Mouse (Mus musculus) heart, adult 11 months (tissue): ENCODE measurements around the gene Ube2f.

Experiments
- DNase-seq: peaks from one replicate; pipeline ENCODE4 v3.0.0; 2022

The Ube2f gene

DNA sequence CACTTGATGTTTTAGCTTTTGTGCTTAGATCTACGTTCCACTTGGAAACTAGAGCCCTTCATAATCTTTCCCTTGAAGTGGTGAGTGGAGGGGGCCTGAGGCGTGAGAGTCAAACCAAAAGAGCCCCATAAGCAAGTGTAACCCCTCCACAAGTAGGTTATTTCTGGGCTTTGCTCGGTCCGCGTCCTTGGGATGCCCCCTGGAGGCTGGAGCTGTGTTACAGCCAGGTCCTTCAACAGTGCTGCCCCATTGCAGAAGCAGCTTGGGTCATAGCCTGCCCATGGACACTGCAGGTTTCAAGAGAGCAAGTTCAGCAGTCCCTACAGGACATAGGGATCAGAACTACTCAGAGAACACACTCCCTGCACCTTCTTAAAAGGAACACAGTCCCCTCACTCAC is 11.0 kb upstream of the Ube2f start:
- peak; percentile 93 for DNase-seq

DNA sequence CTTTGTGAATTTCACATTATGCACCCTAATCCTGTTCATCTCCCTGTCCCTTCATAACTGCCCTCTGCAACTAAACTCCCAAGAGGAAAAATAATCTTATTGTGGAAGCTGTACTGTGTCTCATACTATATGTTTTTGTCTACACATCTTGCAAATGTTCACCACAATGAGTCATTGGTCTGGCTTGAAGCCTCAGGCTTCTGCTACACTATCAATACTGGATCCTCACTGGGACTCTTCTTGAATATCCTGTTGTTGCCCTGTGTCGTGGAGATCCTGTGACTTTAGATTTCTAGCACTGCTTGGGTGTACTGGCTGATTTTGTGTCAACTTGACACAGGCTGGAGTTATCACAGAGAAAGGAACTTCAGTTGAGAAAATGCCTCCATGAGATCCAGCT is 10.3 kb upstream of the Ube2f start:
- no peak for DNase-seq

DNA sequence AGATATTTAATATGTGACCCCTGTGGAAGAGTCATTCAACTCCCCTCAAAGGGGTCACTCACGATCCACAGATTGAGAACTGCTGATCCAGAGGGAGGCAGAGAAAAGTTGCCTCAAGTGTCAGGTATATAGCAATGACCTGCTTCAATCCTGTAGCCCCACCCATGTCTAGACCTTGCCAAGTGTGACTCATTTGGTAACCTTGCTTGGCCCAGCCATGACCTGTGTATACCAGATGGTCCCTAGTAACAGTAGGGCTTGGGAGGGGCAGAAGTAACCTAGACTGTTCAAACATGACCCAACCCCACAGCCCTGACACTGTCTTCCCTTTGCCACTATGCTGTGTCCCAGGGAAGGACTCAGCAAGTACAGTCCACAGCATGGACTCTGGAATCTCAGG is 9.4 kb upstream of the Ube2f start:
- peak; percentile 90 for DNase-seq

DNA sequence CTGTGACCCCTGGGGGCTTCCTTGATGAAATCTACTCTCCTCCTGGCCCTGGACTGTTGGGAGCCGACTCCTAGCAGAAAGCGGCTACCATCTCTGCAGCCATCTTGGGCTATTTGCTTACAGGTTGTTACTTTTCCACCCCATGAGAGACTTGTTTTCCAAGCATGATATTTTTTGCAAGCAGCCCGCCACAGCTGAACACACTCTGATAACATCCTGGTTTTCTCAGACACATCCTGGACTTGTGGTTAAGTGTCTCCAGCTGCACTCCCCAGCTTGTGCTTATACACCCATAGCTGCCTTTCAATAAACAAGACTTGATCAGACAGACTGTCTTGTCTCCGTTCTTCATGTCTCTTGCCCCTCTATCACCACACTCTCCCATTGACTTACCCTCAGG is 8.9 kb upstream of the Ube2f start:
- peak; percentile 42 for DNase-seq

DNA sequence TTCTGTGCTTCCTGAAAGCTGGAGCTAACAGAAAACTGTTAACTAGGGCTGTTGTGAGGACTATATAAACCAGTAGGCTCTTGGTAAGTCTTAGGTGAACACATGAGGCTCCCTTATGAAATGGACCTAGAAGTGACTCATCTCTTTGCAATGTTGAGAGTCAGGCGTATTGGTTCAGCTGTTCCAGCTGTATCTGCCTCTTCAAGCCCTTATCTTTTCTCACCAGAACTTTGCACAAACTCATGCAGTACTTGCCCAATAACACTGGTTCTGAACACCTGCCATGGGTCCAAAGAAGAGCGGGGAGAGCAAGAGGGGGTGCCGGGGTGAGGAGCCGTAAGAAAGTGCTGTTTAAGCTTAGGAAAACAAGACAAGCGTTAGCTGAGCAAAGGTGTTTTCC is 1.9 kb upstream of the Ube2f start:
- peak; percentile 91 for DNase-seq

DNA sequence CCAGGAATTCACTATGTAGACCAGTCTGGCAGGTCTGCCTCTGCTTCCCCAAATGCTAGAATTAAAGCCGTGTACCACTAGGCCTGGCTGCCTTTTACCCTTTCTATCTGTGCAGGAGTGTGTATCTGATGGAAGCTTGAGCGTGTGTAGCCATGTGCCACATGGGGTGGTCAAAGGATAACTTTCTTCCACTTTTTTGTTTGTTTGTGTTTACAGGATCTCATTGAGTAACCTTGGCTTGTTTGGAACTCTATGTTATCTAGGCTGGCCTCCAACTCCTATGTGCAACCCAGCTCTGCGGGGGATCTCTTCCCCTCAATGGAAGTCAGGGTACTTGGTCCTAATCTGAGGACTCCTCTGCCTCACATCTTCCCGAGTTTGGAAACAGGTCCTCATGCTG is 1.1 kb upstream of the Ube2f start:
- DNase-seq: peak; percentile 60

DNA sequence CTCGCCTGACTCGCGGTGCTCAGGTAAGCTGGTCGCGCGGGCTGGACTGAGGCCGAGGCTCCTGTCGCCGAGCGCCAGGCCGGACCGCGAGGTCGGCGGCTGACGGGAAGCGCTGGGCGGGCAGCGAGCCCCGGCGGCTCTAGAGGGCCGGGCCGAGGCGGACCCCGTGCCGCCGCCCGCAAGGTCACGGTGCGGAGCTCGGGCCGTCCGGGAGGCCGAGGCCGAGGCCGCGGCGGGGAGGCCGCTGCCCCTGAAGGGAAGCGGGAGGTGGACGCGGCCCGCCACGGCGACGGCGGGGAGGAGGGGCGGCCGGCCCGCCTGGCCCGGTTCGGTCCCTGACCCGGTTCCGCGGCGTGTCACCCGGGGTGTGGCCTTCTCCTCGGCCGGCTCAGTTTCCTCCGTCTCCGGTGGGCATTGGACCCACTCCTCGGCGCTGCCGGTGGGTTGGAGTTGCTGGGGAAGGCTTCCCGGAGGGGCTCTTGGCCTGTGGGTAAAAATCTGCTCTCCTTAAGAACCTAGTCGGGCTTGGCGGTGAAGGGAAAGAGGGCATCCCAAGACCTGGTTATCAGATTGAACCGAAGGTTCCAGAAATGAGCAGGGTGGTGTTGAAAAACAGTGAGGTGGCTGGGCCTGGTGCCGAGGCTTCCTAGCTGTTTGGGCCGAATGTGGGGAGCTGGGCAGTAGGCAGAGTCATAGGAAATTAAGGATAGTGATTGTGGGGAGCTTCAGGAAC is 477 bp downstream of the Ube2f start:
- DNase-seq: peak; percentile 94

DNA sequence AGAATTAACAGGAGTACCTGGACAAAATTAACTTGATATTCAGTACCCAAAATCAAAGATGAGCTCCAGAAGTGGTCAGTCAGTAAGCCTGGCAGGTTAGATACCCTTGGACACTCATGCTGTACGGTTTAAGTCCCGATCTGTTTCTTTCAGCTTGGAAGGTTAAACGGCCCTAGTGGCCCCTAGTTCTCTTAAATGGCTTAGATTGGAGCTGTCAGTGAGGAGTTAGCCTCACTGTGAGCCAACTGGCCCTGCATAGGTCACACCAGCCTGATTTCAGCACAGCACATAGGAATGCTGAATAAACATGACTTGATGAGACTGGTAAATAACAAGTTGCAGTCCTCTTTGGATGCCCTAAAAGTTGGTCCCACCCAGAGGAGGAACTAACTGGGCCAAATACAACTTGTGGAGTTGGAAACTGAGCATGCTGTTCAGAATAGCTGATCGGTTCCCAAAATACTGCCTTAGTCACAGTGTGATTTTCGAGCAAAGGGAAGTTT is 1.1 kb downstream of the Ube2f start:
- DNase-seq: peak; percentile 87

DNA sequence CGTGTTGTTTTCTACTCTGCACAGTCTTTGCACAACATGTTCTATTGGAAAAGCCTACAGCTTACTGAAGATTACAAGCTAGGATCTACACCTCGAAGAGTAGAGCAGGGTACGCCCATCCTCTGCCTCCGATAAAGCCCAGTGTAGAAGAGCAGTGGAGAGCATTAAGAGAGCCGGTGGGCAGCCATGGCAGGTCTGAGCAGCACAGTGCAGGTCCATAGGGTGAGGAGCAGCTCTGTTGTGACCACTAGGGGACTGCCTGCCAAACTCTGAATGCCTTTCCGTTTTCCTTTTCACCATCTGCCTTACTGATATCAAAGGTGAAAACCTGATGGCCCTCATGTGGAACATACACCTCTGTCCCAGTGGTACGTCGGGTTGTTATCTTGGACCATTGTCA is 1.8 kb downstream of the Ube2f start:
- DNase-seq: peak; percentile 83

DNA sequence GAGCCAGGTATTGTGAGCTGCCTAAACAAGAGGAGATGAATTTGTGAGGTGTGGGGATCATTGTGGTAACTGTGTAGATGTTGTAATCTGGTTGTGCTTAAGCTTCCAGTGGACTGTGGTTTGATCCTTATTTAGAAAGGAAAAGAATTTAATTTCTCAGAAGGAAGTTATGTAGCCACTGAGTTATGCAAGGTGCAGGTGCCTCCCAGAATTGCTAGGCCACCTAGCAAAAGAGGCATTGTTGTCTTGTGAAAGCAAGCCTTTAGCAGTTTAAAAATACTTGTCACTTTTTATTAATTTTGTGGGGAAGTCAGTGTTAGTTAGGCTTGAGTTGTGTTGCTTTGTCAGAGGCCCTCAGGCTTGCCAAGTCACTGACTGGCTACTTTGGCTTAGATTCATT is 7.8 kb downstream of the Ube2f start:
- no peak for DNase-seq

DNA sequence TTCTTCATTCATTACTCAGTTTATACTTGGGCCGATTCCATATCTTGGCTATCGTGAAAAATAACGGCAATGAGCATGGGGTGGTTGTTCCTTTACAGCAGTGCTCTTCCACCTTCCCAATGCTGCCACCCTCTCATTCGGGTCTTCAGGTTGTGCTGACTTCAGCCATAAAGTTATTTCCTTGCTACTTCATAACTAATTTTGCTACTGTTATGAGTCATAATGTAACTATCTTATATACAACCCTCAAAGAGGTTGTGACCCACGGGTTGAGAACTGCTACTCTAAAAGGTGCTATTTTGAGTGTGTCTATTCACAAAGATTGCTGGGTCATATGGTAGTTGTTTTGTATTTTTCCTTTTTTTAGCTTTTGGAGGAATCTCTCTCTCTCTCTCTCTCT is 9.7 kb downstream of the Ube2f start:
- no peak for DNase-seq

DNA sequence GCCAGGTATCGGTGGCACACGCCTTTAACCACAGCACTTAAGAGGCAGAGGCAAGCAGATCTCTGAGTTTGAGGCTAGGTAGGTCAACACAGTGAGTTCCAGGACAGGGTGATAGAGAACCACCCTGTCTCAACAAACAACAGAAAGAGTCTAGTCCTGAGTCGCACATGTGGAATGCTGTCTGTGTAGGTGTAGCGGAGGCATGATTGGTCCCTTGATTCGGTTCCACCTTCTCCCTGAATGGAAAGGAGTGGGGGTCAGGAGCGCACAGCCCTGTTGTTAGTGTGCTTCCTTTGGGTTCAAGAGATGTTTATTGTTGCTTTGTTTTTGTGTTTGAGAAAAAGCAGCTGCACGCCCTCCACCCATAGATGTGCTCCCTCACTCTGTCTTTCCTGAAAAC is 12.4 kb downstream of the Ube2f start:
- peak; percentile 63 for DNase-seq

DNA sequence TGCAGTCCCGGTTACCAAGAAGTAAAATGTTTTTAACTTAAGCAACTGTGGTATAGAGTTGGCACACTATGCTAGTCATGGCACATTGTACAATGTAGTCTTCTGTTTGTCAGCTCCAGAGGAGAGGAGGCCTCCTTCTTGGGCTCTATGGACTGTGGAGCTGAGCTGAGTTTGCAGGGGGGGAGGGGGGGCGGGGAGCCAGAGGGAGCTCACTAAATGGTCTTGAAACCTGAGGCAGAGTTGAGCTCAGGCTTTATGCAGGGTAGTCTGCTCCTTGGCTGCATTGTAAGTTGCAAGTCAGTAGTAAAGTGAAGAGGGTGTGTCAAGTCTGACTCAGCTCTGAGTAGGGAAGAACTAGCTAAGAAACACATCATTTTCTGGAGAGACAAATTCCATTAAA is 22.2 kb downstream of the Ube2f start:
- DNase-seq: peak; percentile 74

DNA sequence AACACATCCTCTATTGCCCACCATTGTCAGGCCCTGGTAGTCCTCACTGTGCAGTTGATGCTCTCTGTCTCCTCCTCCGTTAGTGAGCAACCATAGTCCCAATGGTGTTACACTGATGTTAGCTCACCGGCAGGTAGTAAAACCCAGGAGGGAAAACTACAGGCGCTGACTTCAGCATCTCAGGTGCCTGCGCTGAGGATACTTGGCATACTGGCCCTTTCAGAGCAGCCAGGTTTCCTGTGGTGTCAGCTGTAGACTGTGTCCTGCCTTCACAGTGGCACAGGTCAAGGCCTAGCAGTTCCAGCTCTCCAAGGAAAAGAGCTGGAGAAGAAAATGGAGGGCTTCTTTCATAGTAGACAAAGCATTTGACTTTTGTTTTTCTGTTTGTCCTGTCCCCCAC is 26.5 kb downstream of the Ube2f start:
- DNase-seq: peak; percentile 67

DNA sequence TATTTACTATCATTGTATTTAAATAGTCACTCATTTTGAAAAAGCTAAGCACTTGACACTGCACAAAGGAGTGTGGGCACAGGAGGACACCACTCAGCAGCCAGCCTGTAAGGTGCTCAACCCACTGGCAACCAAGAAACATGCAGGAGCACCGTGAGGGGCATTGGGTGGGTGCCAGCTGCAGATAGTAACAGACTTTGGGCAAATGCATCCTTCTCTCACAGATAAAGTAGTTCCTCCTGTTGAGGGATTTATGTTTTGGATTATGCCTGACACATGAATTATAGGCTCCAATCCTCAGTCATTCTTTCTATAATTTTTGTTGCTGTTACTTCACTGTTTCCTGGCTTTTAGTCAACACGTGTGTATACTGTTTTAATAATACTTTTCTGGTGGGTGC is 27.4 kb downstream of the Ube2f start:
- peak; percentile 55 for DNase-seq

DNA sequence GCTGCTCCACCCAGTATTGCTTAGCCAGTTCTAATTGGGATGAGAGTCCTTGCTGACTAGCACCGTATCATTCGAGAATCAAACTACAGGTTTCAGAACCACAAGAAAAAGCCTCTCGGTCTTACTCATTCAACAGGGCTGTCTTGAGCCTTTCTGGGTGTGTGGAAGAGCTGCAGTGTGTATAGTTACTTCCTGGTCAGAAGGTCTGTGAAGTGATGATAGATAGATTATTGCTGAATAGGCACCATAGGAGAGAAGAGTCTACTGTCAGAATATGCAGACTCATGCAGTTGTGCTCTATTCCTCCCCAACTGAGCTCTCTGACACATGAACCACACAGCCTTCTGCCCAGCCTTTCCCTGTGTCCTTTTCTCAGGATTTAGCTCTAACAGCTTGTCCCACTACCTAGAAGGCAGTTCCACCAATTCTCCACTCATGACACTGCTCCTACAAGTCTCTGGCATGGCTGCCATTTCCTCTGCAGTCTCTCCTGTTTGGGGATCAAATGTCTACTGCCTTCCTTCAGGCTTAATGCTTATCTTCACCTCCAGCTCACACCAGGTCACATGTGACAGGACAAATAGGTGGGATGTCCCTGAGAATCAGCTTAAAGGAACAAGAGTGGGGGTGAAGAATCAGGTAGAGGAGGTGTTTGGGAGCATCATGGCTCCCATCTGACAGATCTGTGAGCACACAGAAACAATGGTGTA is 28.5 kb downstream of the Ube2f start:
- DNase-seq: peak; percentile 62

DNA sequence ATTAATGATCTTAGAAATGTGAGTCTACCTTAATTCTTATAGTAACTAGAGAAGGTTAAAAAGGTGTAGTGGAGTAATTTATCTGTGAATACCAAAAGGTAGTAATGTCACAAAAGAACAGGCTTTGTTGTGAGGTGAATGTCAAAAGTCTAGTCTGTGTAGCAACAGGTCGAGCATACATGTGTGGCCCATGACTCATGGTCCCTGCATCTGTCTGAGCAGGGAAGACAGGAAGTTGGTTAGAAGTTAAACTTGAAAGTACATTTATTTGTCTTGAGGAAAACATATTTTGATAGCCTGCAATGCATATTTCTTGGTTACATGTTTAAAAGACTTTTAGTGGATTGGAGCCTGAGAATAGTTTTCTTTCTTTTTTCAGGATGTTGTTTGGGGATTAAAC is 29.0 kb downstream of the Ube2f start:
- DNase-seq: no peak

DNA sequence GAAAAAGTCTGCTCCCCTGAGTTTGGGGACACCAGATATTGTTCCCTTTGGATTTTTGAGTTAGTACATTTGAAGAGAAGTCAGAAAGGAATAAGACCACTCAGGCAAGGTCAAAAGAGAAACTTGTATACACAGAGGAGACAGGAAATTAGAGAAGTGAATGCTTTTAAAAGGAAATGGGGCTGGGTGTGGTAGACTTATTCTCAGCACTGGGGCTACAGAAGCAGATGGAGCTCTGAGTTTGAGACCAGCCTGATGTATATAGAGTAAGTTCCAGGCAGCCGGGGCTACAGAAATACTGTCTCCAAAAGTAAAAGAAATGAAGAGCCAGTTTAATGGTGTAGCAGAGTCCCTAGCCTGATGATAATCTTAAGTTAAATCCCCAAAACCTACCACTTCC is 32.5 kb downstream of the Ube2f start:
- peak; percentile 84 for DNase-seq

DNA sequence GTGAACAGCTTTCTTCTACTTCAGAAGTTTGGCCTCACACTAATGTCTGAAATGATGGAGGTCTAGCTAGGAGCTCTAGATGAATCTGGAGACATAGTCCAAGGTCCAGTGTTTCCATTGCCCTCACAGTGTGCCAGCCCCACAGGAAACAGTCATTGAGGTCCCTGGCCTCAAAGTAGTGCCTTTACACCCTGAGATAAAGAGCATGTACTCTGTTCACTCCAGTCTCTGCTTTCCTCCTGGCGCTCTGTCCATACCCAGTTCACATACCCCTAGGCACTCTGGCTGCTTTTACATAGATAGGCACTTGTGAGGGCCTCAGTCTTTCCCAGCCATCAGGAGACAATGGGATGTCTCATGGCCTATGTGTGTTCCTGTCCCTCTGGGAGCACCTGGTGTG is 39.3 kb downstream of the Ube2f start:
- peak; percentile 60 for DNase-seq

DNA sequence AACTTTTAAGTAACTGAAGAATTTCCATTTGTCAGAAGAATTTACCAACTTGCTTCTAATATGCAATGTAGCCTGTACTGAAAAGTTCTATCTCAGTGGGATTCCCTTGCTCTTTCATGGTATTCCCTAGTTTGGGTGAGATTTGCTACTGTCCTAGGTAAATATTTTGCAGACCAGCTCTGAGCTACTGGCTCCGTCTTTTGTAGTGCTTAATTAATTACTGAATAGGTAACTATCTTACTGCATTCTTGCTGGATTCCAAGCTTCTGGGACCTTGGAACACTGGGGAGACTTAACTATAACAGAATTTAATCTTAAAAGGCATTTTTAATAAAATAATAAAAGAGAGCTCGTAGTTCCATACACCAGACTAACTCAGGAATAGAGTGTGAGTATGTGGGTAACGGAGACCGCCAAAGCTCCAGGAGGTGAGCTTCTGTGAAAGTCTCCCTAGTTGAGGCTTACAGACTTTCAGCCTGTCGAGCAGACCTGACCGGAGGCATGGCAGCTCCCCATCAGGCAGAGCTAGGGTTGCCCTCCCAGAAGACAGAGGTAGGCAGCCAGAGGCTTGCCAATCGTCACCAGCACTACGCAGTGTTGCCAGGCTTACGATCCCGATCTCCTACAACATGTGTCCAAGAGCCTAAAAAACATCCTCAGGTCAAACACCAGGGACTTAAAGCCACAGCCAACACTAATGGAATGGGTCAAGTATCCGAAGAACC is 42.2 kb downstream of the Ube2f start:
- DNase-seq: no peak

DNA sequence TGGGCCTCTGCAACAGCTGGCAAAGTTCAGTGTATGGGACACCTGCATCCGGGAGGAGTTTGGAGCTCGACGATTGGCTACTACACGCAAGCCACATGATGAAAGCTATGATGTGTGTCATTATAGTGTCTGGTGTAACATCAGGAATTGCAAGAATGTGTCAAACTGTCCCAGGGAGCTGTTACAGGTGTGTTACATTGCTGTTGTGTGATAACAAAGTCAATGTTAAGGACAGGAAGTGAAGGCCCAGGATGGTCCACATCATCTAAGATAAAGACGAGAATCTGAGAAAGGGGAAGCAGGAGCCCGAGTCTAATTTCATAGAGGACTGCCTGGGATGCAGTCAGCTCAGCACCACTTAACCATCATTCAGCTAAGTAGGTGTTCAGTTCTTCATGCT is 45.4 kb downstream of the Ube2f start:
- DNase-seq: no peak

DNA sequence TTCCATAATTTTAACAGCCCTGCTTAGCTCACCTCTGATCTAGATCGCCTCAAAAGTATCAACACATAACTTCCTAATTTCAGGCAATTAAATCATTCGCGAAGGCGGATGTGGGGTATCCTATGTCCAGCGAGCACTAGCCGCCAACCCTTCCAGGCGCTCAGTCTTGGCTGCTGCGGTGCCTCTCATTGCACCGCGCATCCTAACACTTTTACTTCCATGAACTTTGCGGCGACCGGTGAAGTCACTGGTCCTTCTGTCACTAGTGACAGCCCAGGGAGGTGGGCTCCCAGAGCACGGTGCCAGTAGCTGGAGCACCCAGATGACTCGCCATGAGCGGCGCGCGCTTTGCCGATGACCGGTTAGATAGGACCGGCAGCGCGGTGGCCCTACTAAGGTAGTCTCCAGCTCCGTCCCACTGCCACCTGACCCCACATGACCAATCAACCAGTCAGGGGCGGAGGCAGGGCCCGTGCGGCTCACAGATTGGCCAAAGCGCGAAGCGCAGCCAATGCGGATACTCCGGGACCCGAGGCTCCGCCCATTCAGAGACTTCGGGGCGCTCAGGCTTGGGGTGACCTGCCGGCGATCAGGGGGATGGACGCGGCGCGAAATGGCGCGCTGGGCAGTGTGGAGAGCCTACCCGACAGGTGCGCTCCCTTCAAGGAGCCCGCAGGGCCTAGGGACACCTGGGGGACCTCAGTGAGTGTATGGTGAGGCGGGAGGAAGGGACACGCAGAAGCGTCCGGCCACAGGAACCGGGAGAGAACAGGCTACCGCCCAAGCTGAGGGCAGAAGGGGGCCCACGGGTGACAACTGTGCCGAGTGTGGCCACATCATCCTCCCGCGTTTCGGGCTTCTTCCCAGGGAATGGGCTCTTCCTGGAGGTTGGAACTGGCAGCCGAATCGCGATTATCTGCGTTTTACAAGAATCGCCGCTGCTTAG is 48.0 kb downstream of the Ube2f start, which contains the start of gene Scly:
Scly (plus strand) TSS at position 540 of the 946 bp plus-strand sequence.
- DNase-seq: peak; percentile 100
